Mouse (Mus musculus) hindbrain, embryonic 12.5 days (tissue): ENCODE results near the gene Poldip2. TPM values are rescaled to one million over a fixed set of nuclear protein-coding genes. Genes with fewer than 3 reads are reported as not detected.
A peak's percentile ranks its signal among the peaks of the same experiment; 100 is the strongest.
"Not testable (repeated sequence)": the region's sequence is repeated elsewhere in the genome, so short reads cannot be mapped to it uniquely, and the experiment has no call there.

Experiments
- ATAC-seq: fragments of 200-750 bp; cut with Nextera tagmentation; 2 replicates; pipeline ENCODE4 v1.8.0; 2017; ENCODE audit warnings: moderate TSS enrichment; ENCODE audit not compliant: low FRiP score
- H3K27ac ChIP-seq: fragments of 300-500 bp; sonication (generic); 2 replicates; pipeline ENCODE4 v1.5.1; 2016; ENCODE audit warnings: mild to moderate bottlenecking
- H3K27me3 ChIP-seq: fragments of 300-500 bp; sonication (generic); 2 replicates; pipeline ENCODE4 v1.6.1; 2016; ENCODE audit warnings: mild to moderate bottlenecking
- H3K36me3 ChIP-seq: fragments of 300-500 bp; sonication (generic); 2 replicates; pipeline ENCODE4 v1.6.1; 2016; ENCODE audit warnings: mild to moderate bottlenecking
- H3K4me1 ChIP-seq: fragments of 300-500 bp; sonication (generic); 2 replicates; pipeline ENCODE4 v1.6.1; 2016
- H3K4me2 ChIP-seq: fragments of 300-500 bp; sonication (generic); replicated peaks from 2 replicates; pipeline ENCODE4 v1.6.1; 2016; ENCODE audit warnings: mild to moderate bottlenecking
- H3K4me3 ChIP-seq: fragments of 300-500 bp; sonication (generic); 2 replicates; pipeline ENCODE4 v1.5.1; 2016; ENCODE audit warnings: mild to moderate bottlenecking
- H3K9ac ChIP-seq: fragments of 300-500 bp; sonication (generic); 2 replicates; pipeline ENCODE4 v1.6.1; 2016; ENCODE audit warnings: mild to moderate bottlenecking, moderate library complexity
- H3K9me3 ChIP-seq: fragments of 300-500 bp; sonication (generic); replicated peaks from 2 replicates; pipeline ENCODE4 v1.6.1; 2016; ENCODE audit warnings: mild to moderate bottlenecking
- whole genome bisulfite sequencing: fragments of 180-500 bp; shearing (Covaris S2); methylation state at CpG from one replicate; pipeline ENCODE4 v1.1.7; 2016; 5-methylcytosine and 5-hydroxymethylcytosine counted together
- polyA plus RNA-seq: library from polyadenylated mRNA; unstranded; fragments of >200 nt; fragmentation: Nextera tagmentation; extraction: Ambion mirVana; gene quantifications from 2 replicates; pipeline ENCODE4 v1.2.1, GENCODE M21; 2016

Gene Poldip2
- polyA plus RNA-seq, 1 experiment from 2014 or later, result 166 TPM

GRCm38 (mm10) chr11:78509148-78509547 lies 2.8 kb upstream of the Poldip2 start:
- H3K4me2 ChIP-seq, result no peak overlapping the region
- 84% methylated on average over 5 of the region's 5 CpGs for WGBS
- peaks cover 19% of the 10 kb centered on the region for H3K4me1 ChIP-seq
- H3K9me3 ChIP-seq, result no peaks in the 10 kb centered on the region
- H3K4me3 ChIP-seq, result no peak overlapping the region
- H3K36me3 ChIP-seq, result peaks cover 31% of the 10 kb centered on the region
- ATAC-seq, result no peak
- no peak overlapping the region for H3K9ac ChIP-seq
- H3K27ac ChIP-seq, result no peak overlapping the region
- H3K27me3 ChIP-seq, result no peaks in the 10 kb centered on the region

- peak overlapping the region; percentile 85 for H3K4me2 ChIP-seq
- 0 out of 2 replicates have a peak overlapping the region, but pooled peaks have one; percentile 94 for H3K9ac ChIP-seq
- peaks cover 43% of the 10 kb centered on the region for H3K36me3 ChIP-seq
- no peak for ATAC-seq
- H3K9me3 ChIP-seq, result no peaks in the 10 kb centered on the region
- no peaks in the 10 kb centered on the region for H3K27me3 ChIP-seq
- H3K4me1 ChIP-seq, result peaks cover 19% of the 10 kb centered on the region
- H3K4me3 ChIP-seq, result peak overlapping the region; percentile 75
- 82% methylated on average over 3 of the region's 3 CpGs for WGBS
- H3K27ac ChIP-seq, result no peak overlapping the region
Measured at GRCm38 (mm10) chr11:78513106-78513790, 1.3 kb downstream of the Poldip2 start.

GRCm38 (mm10) chr11:78515549-78516325 lies 3.7 kb downstream of the Poldip2 start:
- H3K4me3 ChIP-seq, result no peak overlapping the region
- WGBS, result 64% methylated on average over 2 of the region's 2 CpGs

GRCm38 (mm10) chr11:78518931-78519330 lies 6.9 kb downstream of the Poldip2 start:
- Histone ChIP-seq H3K4me3 (no peak overlapping the region), H3K36me3 (peaks cover 89% of the 10 kb centered on the region), H3K9ac (no peak overlapping the region), H3K9me3 (no peaks in the 10 kb centered on the region), H3K27ac (no peak overlapping the region), H3K4me2 (no peak overlapping the region), H3K4me1 (no peaks in the 10 kb centered on the region), H3K27me3 (no peaks in the 10 kb centered on the region)
- ATAC-seq, result no peak
- 89% methylated on average over 10 of the region's 10 CpGs for WGBS

More at GRCm38 (mm10) chr11:78515549-78516325, 3.7 kb downstream of the Poldip2 start:
- Histone ChIP-seq H3K36me3 (peaks cover 57% of the 10 kb centered on the region), H3K27ac (no peak overlapping the region), H3K9me3 (no peaks in the 10 kb centered on the region), H3K4me2 (no peak overlapping the region), H3K9ac (no peak overlapping the region), H3K4me1 (peaks cover 19% of the 10 kb centered on the region), H3K27me3 (no peaks in the 10 kb centered on the region)
- no peak for ATAC-seq

GRCm38 (mm10) chr11:78521880-78522279 lies 9.9 kb downstream of the Poldip2 start:
- no peak overlapping the region for H3K9ac ChIP-seq
- H3K36me3 ChIP-seq, result peaks cover 93% of the 10 kb centered on the region
- WGBS, result 93% methylated on average over 3 of the region's 3 CpGs
- H3K27me3 ChIP-seq, result no peaks in the 10 kb centered on the region
- H3K4me1 ChIP-seq, result no peaks in the 10 kb centered on the region
- no peak overlapping the region for H3K4me2 ChIP-seq
- no peaks in the 10 kb centered on the region for H3K9me3 ChIP-seq
- no peak overlapping the region for H3K4me3 ChIP-seq
- no peak overlapping the region for H3K27ac ChIP-seq
- no peak for ATAC-seq

GRCm38 (mm10) chr11:78522481-78522997 lies 10.5 kb downstream of the Poldip2 start:
- H3K27ac ChIP-seq, result no peak overlapping the region
- H3K36me3 ChIP-seq, result peaks cover 98% of the 10 kb centered on the region

GRCm38 (mm10) chr11:78523241-78523955 lies 11.4 kb downstream of the Poldip2 start:
- no peaks in the 10 kb centered on the region for H3K4me1 ChIP-seq
- 64% methylated on average over 9 of the region's 9 CpGs for WGBS
- H3K9ac ChIP-seq, result no peak overlapping the region
- H3K27me3 ChIP-seq, result no peaks in the 10 kb centered on the region
- H3K4me3 ChIP-seq, result no peak overlapping the region
- peaks cover 98% of the 10 kb centered on the region for H3K36me3 ChIP-seq
- no peak overlapping the region for H3K4me2 ChIP-seq
- no peaks in the 10 kb centered on the region for H3K9me3 ChIP-seq
- ATAC-seq, result no peak
- no peak overlapping the region for H3K27ac ChIP-seq

More at GRCm38 (mm10) chr11:78522481-78522997, 10.5 kb downstream of the Poldip2 start:
- no peak overlapping the region for H3K4me3 ChIP-seq
- no peaks in the 10 kb centered on the region for H3K27me3 ChIP-seq
- no peak overlapping the region for H3K9ac ChIP-seq
- ATAC-seq, result no peak
- no peaks in the 10 kb centered on the region for H3K4me1 ChIP-seq
- H3K4me2 ChIP-seq, result no peak overlapping the region
- no peaks in the 10 kb centered on the region for H3K9me3 ChIP-seq
- 88% methylated on average over 1 of the region's 1 CpGs for WGBS

- H3K27ac ChIP-seq, result no peak overlapping the region
- WGBS, result 80% methylated on average over 2 of the region's 2 CpGs
Measured at GRCm38 (mm10) chr11:78524838-78525237, 12.8 kb downstream of the Poldip2 start.

GRCm38 (mm10) chr11:78528714-78529113 lies 16.7 kb downstream of the Poldip2 start:
- ATAC-seq, result no peak
- peaks cover 66% of the 10 kb centered on the region for H3K36me3 ChIP-seq
- no peak overlapping the region for H3K4me3 ChIP-seq
- no peaks in the 10 kb centered on the region for H3K27me3 ChIP-seq
- no peak overlapping the region for H3K27ac ChIP-seq
- 83% methylated on average over 9 of the region's 9 CpGs for WGBS
- no peaks in the 10 kb centered on the region for H3K4me1 ChIP-seq
- no peaks in the 10 kb centered on the region for H3K9me3 ChIP-seq
- H3K4me2 ChIP-seq, result no peak overlapping the region
- no peak overlapping the region for H3K9ac ChIP-seq

More at GRCm38 (mm10) chr11:78524838-78525237, 12.8 kb downstream of the Poldip2 start:
- ATAC-seq, result no peak
- Histone ChIP-seq H3K4me1 (no peaks in the 10 kb centered on the region), H3K27me3 (no peaks in the 10 kb centered on the region), H3K4me3 (no peak overlapping the region), H3K9me3 (no peaks in the 10 kb centered on the region), H3K9ac (no peak overlapping the region), H3K4me2 (no peak overlapping the region), H3K36me3 (peaks cover 98% of the 10 kb centered on the region)

GRCm38 (mm10) chr11:78530001-78530400 lies 18.0 kb downstream of the Poldip2 start:
- H3K27me3 ChIP-seq, result no peaks in the 10 kb centered on the region
- H3K4me2 ChIP-seq, result no peak overlapping the region
- 94% methylated on average over 12 of the region's 12 CpGs for WGBS
- ATAC-seq, result no peak
- H3K27ac ChIP-seq, result no peak overlapping the region
- H3K9me3 ChIP-seq, result no peaks in the 10 kb centered on the region
- no peak overlapping the region for H3K9ac ChIP-seq
- peaks cover 6% of the 10 kb centered on the region for H3K4me1 ChIP-seq
- H3K36me3 ChIP-seq, result peaks cover 53% of the 10 kb centered on the region
- H3K4me3 ChIP-seq, result no peak overlapping the region

- no peak overlapping the region for H3K27ac ChIP-seq
- no peak overlapping the region for H3K4me2 ChIP-seq
- H3K9ac ChIP-seq, result no peak overlapping the region
- 81% methylated on average over 6 of the region's 6 CpGs for WGBS
- H3K4me3 ChIP-seq, result no peak overlapping the region
- ATAC-seq, result no peak
- H3K4me1 ChIP-seq, result peaks cover 12% of the 10 kb centered on the region
- no peaks in the 10 kb centered on the region for H3K9me3 ChIP-seq
- peaks cover 42% of the 10 kb centered on the region for H3K36me3 ChIP-seq
- H3K27me3 ChIP-seq, result no peaks in the 10 kb centered on the region
Measured at GRCm38 (mm10) chr11:78531046-78531445, 19.1 kb downstream of the Poldip2 start.

GRCm38 (mm10) chr11:78531515-78531914 lies 19.5 kb downstream of the Poldip2 start:
- not testable (repeated sequence) for H3K27me3 ChIP-seq, H3K9ac ChIP-seq, H3K27ac ChIP-seq, H3K4me2 ChIP-seq, H3K4me3 ChIP-seq, H3K9me3 ChIP-seq, ATAC-seq
- Histone ChIP-seq H3K36me3 (peaks cover 38% of the 10 kb centered on the region), H3K4me1 (peaks cover 12% of the 10 kb centered on the region)
- 93% methylated on average over 10 of the region's 10 CpGs for WGBS
